Mouse (Mus musculus) thymus, adult 18-20 months (tissue): ENCODE data around the gene Cit.

Experiments
- DNase-seq, 2 experiments: peaks; one replicate each; pipeline ENCODE4 v3.0.0; 2022; ENCODE audit warnings: mixed read lengths in 2 of 2

Gene Cit

GRCm38 (mm10) chr5:115977266-115977665 is 132.2 kb downstream of the Cit start:
- DNase-seq, result no peak

- no peak for DNase-seq
Measured at GRCm38 (mm10) chr5:115977757-115978156, 132.7 kb downstream of the Cit start.

- no peak for DNase-seq
Measured at GRCm38 (mm10) chr5:115978255-115978654, 133.2 kb downstream of the Cit start.

GRCm38 (mm10) chr5:115979134-115979696 is 134.1 kb downstream of the Cit start:
- no peak for DNase-seq

- DNase-seq, result no peak
Measured at GRCm38 (mm10) chr5:115980537-115980936, 135.5 kb downstream of the Cit start.

GRCm38 (mm10) chr5:115982671-115983373 is 137.7 kb downstream of the Cit start:
- DNase-seq, result no peak

GRCm38 (mm10) chr5:115984392-115984791 is 139.3 kb downstream of the Cit start:
- DNase-seq, result no peak

GRCm38 (mm10) chr5:115985101-115985500 is 140.0 kb downstream of the Cit start:
- no peak for DNase-seq

GRCm38 (mm10) chr5:115987284-115987683 is 142.2 kb downstream of the Cit start:
- no peak for DNase-seq

GRCm38 (mm10) chr5:115991717-115992116 is 146.6 kb downstream of the Cit start:
- DNase-seq, result no peak

- DNase-seq, result no peak
Measured at GRCm38 (mm10) chr5:115994101-115994500, 149.0 kb downstream of the Cit start.

- no peak for DNase-seq
Measured at GRCm38 (mm10) chr5:115997376-115997775, 152.3 kb downstream of the Cit start.

- no peak for DNase-seq
Measured at GRCm38 (mm10) chr5:116003154-116003553, 158.1 kb downstream of the Cit start.

GRCm38 (mm10) chr5:116003825-116004224 is 158.7 kb downstream of the Cit start:
- DNase-seq, result no peak

- DNase-seq, result no peak
Measured at GRCm38 (mm10) chr5:116004271-116004670, 159.2 kb downstream of the Cit start.

- DNase-seq, result no peak
Measured at GRCm38 (mm10) chr5:116006324-116007099, 161.4 kb downstream of the Cit start.

GRCm38 (mm10) chr5:116007723-116008122 is 162.6 kb downstream of the Cit start:
- DNase-seq, result no peak

GRCm38 (mm10) chr5:116009091-116009851 is 164.2 kb downstream of the Cit start:
- no peak for DNase-seq

- DNase-seq, result no peak
Measured at GRCm38 (mm10) chr5:116009884-116010627, 165.0 kb downstream of the Cit start.

- DNase-seq, result no peak
Measured at GRCm38 (mm10) chr5:116011700-116012099, 166.6 kb downstream of the Cit start.

- no peak for DNase-seq
Measured at GRCm38 (mm10) chr5:116012503-116012902, 167.4 kb downstream of the Cit start.

GRCm38 (mm10) chr5:116013821-116014220 is 168.7 kb downstream of the Cit start:
- no peak for DNase-seq
